Mouse (Mus musculus) brain, embryonic 14.5 days (tissue): ENCODE measurements around the gene App.

Experiments used
- CTCF ChIP-seq: fragments of 200-500 bp; IDR thresholded peaks from 2 replicates; pipeline ENCODE4 v1.5.1; 2012; ENCODE audit warnings: inconsistent platforms, mild to moderate bottlenecking, moderate library complexity, borderline replicate concordance; ENCODE audit not compliant: insufficient read depth, insufficient read length; ENCODE audit errors: extremely low read depth
- POLR2A ChIP-seq: fragments of 200-500 bp; IDR thresholded peaks from 2 replicates; pipeline ENCODE4 v1.6.1; 2012; ENCODE audit warnings: mild to moderate bottlenecking, inconsistent platforms, borderline replicate concordance; ENCODE audit not compliant: poor library complexity, insufficient read depth, insufficient read length, severe bottlenecking; ENCODE audit errors: extremely low read depth

- TF ChIP-seq CTCF (no peak), POLR2A (no peak)
Observed at GRCm38 (mm10) chr16:85000304-85000703, 173.3 kb downstream of the App start.
